Mouse (Mus musculus) splenic B cell, adult 2 months (primary cell): Measurements from ENCODE around the gene Slc39a11.
A peak's percentile ranks its signal among the peaks of the same experiment; 100 is the strongest.

Experiments
- DNase-seq: peaks from one replicate; pipeline ENCODE4 v3.0.0-alpha.2; 2011; ENCODE audit warnings: low read depth, low spot score
- H3K27me3 ChIP-seq: 2 replicates; pipeline ENCODE4 v1.6.1; 2012; ENCODE audit warnings: mild to moderate bottlenecking, low read length, moderate library complexity, mixed read lengths; ENCODE audit not compliant: control insufficient read depth, poor library complexity, insufficient read depth, severe bottlenecking
- H3K36me3 ChIP-seq: 2 replicates; pipeline ENCODE4 v1.6.1; 2012; ENCODE audit warnings: mild to moderate bottlenecking, low read length, moderate library complexity, mixed read lengths; ENCODE audit not compliant: control insufficient read depth, poor library complexity, insufficient read depth, severe bottlenecking

Gene Slc39a11

GRCm38 (mm10) chr11:113565006-113565995, 84.6 kb downstream of the Slc39a11 start:
- peak; percentile 70 for DNase-seq
- Histone ChIP-seq H3K36me3 (no peaks in the 10 kb centered on the region), H3K27me3 (no peaks in the 10 kb centered on the region)

GRCm38 (mm10) chr11:113562326-113562725, 87.6 kb downstream of the Slc39a11 start:
- DNase-seq, result no peak
- Histone ChIP-seq H3K27me3 (no peaks in the 10 kb centered on the region), H3K36me3 (no peaks in the 10 kb centered on the region)

- no peaks in the 10 kb centered on the region for H3K36me3 ChIP-seq
- DNase-seq, result no peak
- no peaks in the 10 kb centered on the region for H3K27me3 ChIP-seq
Measured at GRCm38 (mm10) chr11:113560150-113560549, 89.7 kb downstream of the Slc39a11 start.

- DNase-seq, result no peak
- no peaks in the 10 kb centered on the region for H3K36me3 ChIP-seq
Measured at GRCm38 (mm10) chr11:113558505-113558904, 91.4 kb downstream of the Slc39a11 start.

GRCm38 (mm10) chr11:113556142-113556541, 93.7 kb downstream of the Slc39a11 start:
- no peaks in the 10 kb centered on the region for H3K27me3 ChIP-seq
- DNase-seq, result no peak
- no peaks in the 10 kb centered on the region for H3K36me3 ChIP-seq

More at GRCm38 (mm10) chr11:113558505-113558904, 91.4 kb downstream of the Slc39a11 start:
- no peaks in the 10 kb centered on the region for H3K27me3 ChIP-seq

GRCm38 (mm10) chr11:113554701-113555360, 95.0 kb downstream of the Slc39a11 start:
- no peaks in the 10 kb centered on the region for H3K36me3 ChIP-seq
- DNase-seq, result no peak
- H3K27me3 ChIP-seq, result no peaks in the 10 kb centered on the region

- no peaks in the 10 kb centered on the region for H3K27me3 ChIP-seq
- no peaks in the 10 kb centered on the region for H3K36me3 ChIP-seq
- DNase-seq, result no peak
Measured at GRCm38 (mm10) chr11:113554194-113554593, 95.7 kb downstream of the Slc39a11 start.

GRCm38 (mm10) chr11:113553605-113554004, 96.3 kb downstream of the Slc39a11 start:
- H3K36me3 ChIP-seq, result no peaks in the 10 kb centered on the region
- DNase-seq, result no peak
- H3K27me3 ChIP-seq, result no peaks in the 10 kb centered on the region

- Histone ChIP-seq H3K27me3 (no peaks in the 10 kb centered on the region), H3K36me3 (no peaks in the 10 kb centered on the region)
- DNase-seq, result no peak
Measured at GRCm38 (mm10) chr11:113552539-113552938, 97.3 kb downstream of the Slc39a11 start.

- Histone ChIP-seq H3K36me3 (no peaks in the 10 kb centered on the region), H3K27me3 (no peaks in the 10 kb centered on the region; the same call in 1 of the 2 replicates)
- DNase-seq, result peak; percentile 24
Measured at GRCm38 (mm10) chr11:113546217-113546877, 103.5 kb downstream of the Slc39a11 start.

- no peaks in the 10 kb centered on the region for H3K36me3 ChIP-seq
- DNase-seq, result peak; percentile 13
- H3K27me3 ChIP-seq, result no peaks in the 10 kb centered on the region; the same call in 1 of the 2 replicates
Measured at GRCm38 (mm10) chr11:113544017-113544640, 105.8 kb downstream of the Slc39a11 start.

- Histone ChIP-seq H3K27me3 (no peaks in the 10 kb centered on the region; the same call in 1 of the 2 replicates), H3K36me3 (no peaks in the 10 kb centered on the region)
- DNase-seq, result no peak
Measured at GRCm38 (mm10) chr11:113541073-113541472, 108.8 kb downstream of the Slc39a11 start.

- Histone ChIP-seq H3K36me3 (no peaks in the 10 kb centered on the region), H3K27me3 (no peaks in the 10 kb centered on the region; the same call in 1 of the 2 replicates)
- no peak for DNase-seq
Measured at GRCm38 (mm10) chr11:113539502-113540209, 110.2 kb downstream of the Slc39a11 start.

- H3K36me3 ChIP-seq, result no peaks in the 10 kb centered on the region
- H3K27me3 ChIP-seq, result no peaks in the 10 kb centered on the region
- DNase-seq, result no peak
Measured at GRCm38 (mm10) chr11:113539079-113539478, 110.8 kb downstream of the Slc39a11 start.
